Mouse (Mus musculus) heart, embryonic 12.5 days (tissue): ENCODE measurements around the gene Fam219a. TPM values are rescaled to one million over a fixed set of nuclear protein-coding genes. Genes with fewer than 3 reads are reported as not detected.
A peak's percentile ranks its signal among the peaks of the same experiment; 100 is the strongest.

Experiments
- ATAC-seq: fragments of 200-750 bp; cut with Nextera tagmentation; 2 replicates; pipeline ENCODE4 v1.8.0; 2017; ENCODE audit warnings: moderate TSS enrichment, moderate library complexity; ENCODE audit not compliant: insufficient number of reproducible peaks, low FRiP score
- H3K27ac ChIP-seq: fragments of 300-500 bp; sonication (generic); 2 replicates; pipeline ENCODE4 v1.5.1; 2016; ENCODE audit warnings: mild to moderate bottlenecking, moderate library complexity; ENCODE audit not compliant: poor library complexity, severe bottlenecking
- H3K27me3 ChIP-seq: fragments of 300-500 bp; sonication (generic); replicated peaks from 2 replicates; pipeline ENCODE4 v1.6.1; 2016; ENCODE audit warnings: mild to moderate bottlenecking, moderate library complexity
- H3K36me3 ChIP-seq: fragments of 300-500 bp; sonication (generic); 2 replicates; pipeline ENCODE4 v1.6.1; 2016; ENCODE audit warnings: mild to moderate bottlenecking, moderate library complexity
- H3K4me1 ChIP-seq: fragments of 300-500 bp; sonication (generic); replicated peaks from 2 replicates; pipeline ENCODE4 v1.6.1; 2016; ENCODE audit warnings: mild to moderate bottlenecking
- H3K4me2 ChIP-seq: fragments of 300-500 bp; sonication (generic); 2 replicates; pipeline ENCODE4 v1.6.1; 2016; ENCODE audit warnings: mild to moderate bottlenecking, moderate library complexity
- H3K4me3 ChIP-seq: fragments of 300-500 bp; sonication (generic); 2 replicates; pipeline ENCODE4 v1.5.1; 2016; ENCODE audit warnings: mild to moderate bottlenecking
- H3K9ac ChIP-seq: fragments of 300-500 bp; sonication (generic); 2 replicates; pipeline ENCODE4 v1.6.1; 2016; ENCODE audit warnings: mild to moderate bottlenecking, moderate library complexity
- H3K9me3 ChIP-seq: fragments of 300-500 bp; sonication (generic); replicated peaks from 2 replicates; pipeline ENCODE4 v1.6.1; 2016; ENCODE audit warnings: mild to moderate bottlenecking, moderate library complexity
- WGBS: fragments of 180-500 bp; shearing (Covaris S2); methylation state at CpG from one replicate; pipeline ENCODE4 v1.1.7; 2016; 5-methylcytosine and 5-hydroxymethylcytosine counted together
- polyA plus RNA-seq: library from polyadenylated mRNA; unstranded; fragments of >200 nt; fragmentation: Nextera tagmentation; extraction: Ambion mirVana; gene quantifications from 2 replicates; pipeline ENCODE4 v1.2.1, GENCODE M21; 2016

Gene Fam219a
- polyA plus RNA-seq: 2.2 and 2.6 TPM in 2 replicates

DNA sequence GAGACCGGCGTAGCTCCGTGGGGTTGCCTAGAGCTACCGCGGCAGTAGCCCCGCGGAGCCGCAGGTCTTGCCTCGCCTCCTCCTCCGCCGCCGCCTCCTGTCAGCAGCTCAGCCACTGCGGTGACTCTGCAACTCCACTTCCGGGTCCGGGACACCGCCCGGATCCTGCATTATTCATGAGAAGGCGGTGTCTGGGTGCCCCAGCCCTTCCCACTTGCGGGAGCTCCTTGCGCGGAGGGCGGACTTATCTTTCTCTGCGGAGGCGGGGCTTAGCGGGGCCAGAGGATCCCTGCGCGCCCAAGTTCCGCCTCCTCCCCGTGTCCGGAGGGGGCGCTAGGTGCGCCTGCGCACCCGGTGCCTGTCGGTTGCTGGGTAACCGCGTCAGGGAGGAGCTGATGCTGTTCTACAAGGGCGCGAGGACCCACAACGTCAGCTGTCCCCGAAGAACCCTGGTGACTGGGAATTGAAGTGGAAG lies at the start of gene Fam219a, which contains the start of gene Dnaic1:
Gene Fam219a, minus strand, starts transcription at position 128 of the 475 bp plus-strand sequence.
Gene Dnaic1, plus strand, starts transcription at position 365 of the 475 bp plus-strand sequence.
- H3K27me3 ChIP-seq: peaks cover 13% of the 10 kb centered on the region; the same call in 1 of the 2 replicates
- no peaks in the 10 kb centered on the region for H3K9me3 ChIP-seq
- H3K4me3 ChIP-seq: peak within 1 kb of the TSS; percentile 73
- H3K4me1 ChIP-seq: peaks cover 13% of the 10 kb centered on the region
- peak; percentile 96 for ATAC-seq
- WGBS: 0% methylated on average over 41 of the region's 41 CpGs
- H3K4me2 ChIP-seq: peak within 1 kb of the TSS; percentile 96
- H3K27ac ChIP-seq: peak within 1 kb of the TSS; percentile 41
- no peaks in the 10 kb centered on the region for H3K36me3 ChIP-seq
- peak within 1 kb of the TSS; percentile 85 for H3K9ac ChIP-seq

GRCm38 (mm10) chr4:41615661-41616599 lies 46.6 kb upstream of the Fam219a start:
- no peak overlapping the region for H3K4me3 ChIP-seq
- H3K9ac ChIP-seq: no peak overlapping the region
- no peak overlapping the region for H3K27ac ChIP-seq
- 60% methylated on average over 9 of the region's 9 CpGs for WGBS
- H3K4me1 ChIP-seq: no peaks in the 10 kb centered on the region
- H3K9me3 ChIP-seq: no peaks in the 10 kb centered on the region
- H3K27me3 ChIP-seq: peaks cover 6% of the 10 kb centered on the region
- no peak overlapping the region for H3K4me2 ChIP-seq
- no peak for ATAC-seq
- no peaks in the 10 kb centered on the region for H3K36me3 ChIP-seq

- 11% methylated on average over 7 of the region's 7 CpGs for WGBS
- H3K4me3 ChIP-seq: no peak overlapping the region
- no peak overlapping the region for H3K4me2 ChIP-seq
- no peaks in the 10 kb centered on the region for H3K4me1 ChIP-seq
- H3K9me3 ChIP-seq: no peaks in the 10 kb centered on the region
- H3K36me3 ChIP-seq: no peaks in the 10 kb centered on the region
- H3K27me3 ChIP-seq: peaks cover 6% of the 10 kb centered on the region; the same call in 1 of the 2 replicates
- ATAC-seq: no peak
- no peak overlapping the region for H3K27ac ChIP-seq
- no peak overlapping the region for H3K9ac ChIP-seq
Observed at GRCm38 (mm10) chr4:41614156-41614555, 44.8 kb upstream of the Fam219a start.

GRCm38 (mm10) chr4:41612166-41612565 lies 42.8 kb upstream of the Fam219a start:
- H3K9me3 ChIP-seq: no peaks in the 10 kb centered on the region
- ATAC-seq: no peak
- H3K27ac ChIP-seq: no peak overlapping the region
- no peak overlapping the region for H3K4me2 ChIP-seq
- no peak overlapping the region for H3K4me3 ChIP-seq
- no peaks in the 10 kb centered on the region for H3K36me3 ChIP-seq
- peaks cover 6% of the 10 kb centered on the region; the same call in 1 of the 2 replicates for H3K27me3 ChIP-seq
- no peaks in the 10 kb centered on the region for H3K4me1 ChIP-seq
- WGBS: 40% methylated on average over 8 of the region's 8 CpGs
- no peak overlapping the region for H3K9ac ChIP-seq

GRCm38 (mm10) chr4:41610594-41610980 lies 41.2 kb upstream of the Fam219a start:
- Histone ChIP-seq H3K9me3 (no peaks in the 10 kb centered on the region), H3K27me3 (peaks cover 6% of the 10 kb centered on the region; the same call in 1 of the 2 replicates), H3K27ac (no peak overlapping the region), H3K4me1 (no peaks in the 10 kb centered on the region), H3K36me3 (no peaks in the 10 kb centered on the region), H3K4me3 (no peak overlapping the region), H3K9ac (no peak overlapping the region), H3K4me2 (no peak overlapping the region)
- no peak for ATAC-seq
- 47% methylated on average over 6 of the region's 6 CpGs for WGBS

DNA sequence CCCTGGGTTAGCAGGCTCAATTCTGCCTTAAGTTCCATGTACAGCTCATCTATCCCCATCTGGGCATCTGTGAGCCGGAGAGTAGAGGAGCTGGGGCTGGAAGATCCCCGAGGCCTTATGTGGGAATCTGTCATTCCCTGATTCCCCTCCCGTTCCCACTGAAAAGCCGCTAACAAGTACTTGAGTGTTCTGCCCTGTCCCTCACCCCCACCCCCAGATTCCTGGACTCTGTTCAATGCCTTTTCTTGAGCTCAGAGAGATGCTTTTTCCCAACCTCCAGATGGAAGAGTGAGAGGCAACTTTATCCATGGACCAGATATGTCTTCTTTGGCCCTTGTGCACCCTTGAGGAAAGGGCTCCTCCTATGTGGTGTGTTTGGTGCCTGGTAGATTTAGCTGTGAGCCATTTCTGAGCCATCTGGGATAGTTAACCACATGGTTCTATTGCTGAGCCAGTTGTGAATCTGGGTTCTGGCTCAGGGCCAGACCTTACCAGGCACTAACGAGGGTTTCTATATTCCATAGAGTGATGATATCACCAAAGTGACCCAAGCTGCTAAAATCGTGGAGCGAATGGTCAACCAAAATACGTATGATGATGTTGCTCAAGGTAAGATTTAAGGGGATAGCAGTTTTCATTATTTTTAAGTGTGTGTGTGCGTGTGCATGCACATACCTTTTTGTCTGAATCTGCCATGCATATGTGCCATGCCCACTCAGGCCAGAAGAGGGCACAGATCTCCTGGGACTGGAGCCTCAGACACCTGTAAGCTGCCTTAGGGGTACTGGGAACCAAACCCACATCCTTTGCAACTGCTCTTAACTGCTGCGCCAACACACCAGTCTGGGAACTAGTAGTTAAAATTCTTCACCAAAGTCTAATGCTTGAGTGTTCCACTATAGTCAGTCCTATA lies 40.6 kb upstream of the Fam219a start:
- Histone ChIP-seq H3K27me3 (peaks cover 4% of the 10 kb centered on the region; the same call in 1 of the 2 replicates), H3K9ac (no peak overlapping the region), H3K4me3 (no peak overlapping the region), H3K27ac (no peak overlapping the region), H3K4me2 (no peak overlapping the region), H3K9me3 (no peaks in the 10 kb centered on the region), H3K36me3 (no peaks in the 10 kb centered on the region), H3K4me1 (no peaks in the 10 kb centered on the region)
- 75% methylated on average over 10 of the region's 10 CpGs for WGBS
- no peak for ATAC-seq

- Histone ChIP-seq H3K27me3 (peaks cover 18% of the 10 kb centered on the region), H3K4me3 (no peak overlapping the region), H3K4me2 (no peak overlapping the region), H3K27ac (no peak overlapping the region), H3K36me3 (no peaks in the 10 kb centered on the region), H3K4me1 (no peaks in the 10 kb centered on the region), H3K9me3 (no peaks in the 10 kb centered on the region), H3K9ac (no peak overlapping the region)
- ATAC-seq: no peak
- WGBS: 30% methylated on average over 4 of the region's 4 CpGs
Observed at GRCm38 (mm10) chr4:41606784-41607183, 37.4 kb upstream of the Fam219a start.

DNA sequence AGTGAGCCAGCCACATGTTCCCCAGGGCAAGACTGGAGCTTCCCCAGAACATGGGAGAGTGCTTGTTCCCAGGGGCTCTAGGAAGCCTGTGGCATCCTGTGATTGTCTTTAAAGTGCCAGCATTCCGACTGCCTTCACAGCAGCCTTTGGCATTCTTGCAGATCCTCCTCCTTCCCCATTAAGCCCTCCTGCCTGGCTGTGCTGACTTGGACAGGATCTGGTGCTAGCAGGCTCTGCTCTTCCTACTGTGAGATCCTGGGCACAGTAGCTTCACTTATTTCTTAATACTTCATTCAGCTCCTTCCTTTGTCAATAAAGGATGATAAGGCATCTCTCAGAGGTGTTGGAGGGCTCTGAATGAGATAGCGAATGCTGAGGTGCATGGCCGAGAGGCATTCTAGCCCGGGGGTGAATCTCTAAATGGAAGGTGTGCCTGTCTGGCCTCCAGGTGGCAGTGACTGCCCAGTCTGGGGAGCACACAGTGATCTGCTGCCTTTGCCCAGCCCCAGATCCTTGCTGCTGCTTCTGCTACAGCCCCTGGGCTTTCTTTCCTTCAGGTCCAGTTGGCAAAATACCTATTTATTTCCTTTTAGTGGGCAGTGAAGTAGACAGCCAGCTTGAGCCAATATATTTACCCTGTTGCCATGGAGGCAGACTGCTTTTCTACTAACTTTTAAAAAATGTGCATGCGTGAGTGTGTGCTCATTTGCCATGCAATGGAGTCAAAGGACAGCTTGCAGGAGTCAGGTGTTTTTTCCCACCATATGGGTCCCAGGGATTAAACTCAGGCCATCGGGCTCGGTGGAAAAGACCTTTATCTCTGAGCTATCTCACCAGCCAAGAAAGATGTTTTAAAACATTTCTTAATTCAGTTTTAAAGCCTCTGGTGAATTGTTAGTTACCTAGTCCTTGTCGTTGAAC lies 35.4 kb upstream of the Fam219a start:
- H3K36me3 ChIP-seq: no peaks in the 10 kb centered on the region
- no peaks in the 10 kb centered on the region for H3K4me1 ChIP-seq
- no peak overlapping the region for H3K4me3 ChIP-seq
- H3K27ac ChIP-seq: no peak overlapping the region
- no peak overlapping the region for H3K4me2 ChIP-seq
- no peak overlapping the region for H3K9ac ChIP-seq
- ATAC-seq: no peak
- no peaks in the 10 kb centered on the region for H3K9me3 ChIP-seq
- H3K27me3 ChIP-seq: peaks cover 18% of the 10 kb centered on the region
- WGBS: 41% methylated on average over 8 of the region's 8 CpGs

DNA sequence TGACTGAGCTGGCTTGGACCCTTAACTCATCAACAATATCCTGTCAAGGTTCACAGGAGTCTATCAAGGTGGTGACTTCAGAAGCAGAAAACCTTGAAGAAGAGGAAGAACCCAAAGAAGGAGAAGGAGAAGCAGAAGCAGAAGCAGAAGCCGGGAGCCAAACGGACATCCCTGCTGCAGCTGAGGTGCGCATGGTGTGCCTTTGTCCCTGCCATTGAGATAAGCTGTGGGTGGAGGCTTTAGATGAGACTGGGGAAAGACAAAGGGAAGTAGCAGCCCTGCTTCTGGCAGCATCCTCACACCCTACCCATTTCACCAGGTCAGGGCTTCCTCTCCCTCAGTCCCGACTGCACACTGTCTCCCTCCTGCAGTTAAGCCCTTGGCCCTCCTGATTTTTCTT lies 33.5 kb upstream of the Fam219a start:
- H3K4me3 ChIP-seq: no peak overlapping the region
- no peaks in the 10 kb centered on the region for H3K4me1 ChIP-seq
- 55% methylated on average over 4 of the region's 4 CpGs for WGBS
- H3K4me2 ChIP-seq: no peak overlapping the region
- no peaks in the 10 kb centered on the region for H3K36me3 ChIP-seq
- no peaks in the 10 kb centered on the region for H3K9me3 ChIP-seq
- H3K9ac ChIP-seq: no peak overlapping the region
- ATAC-seq: no peak
- peaks cover 27% of the 10 kb centered on the region for H3K27me3 ChIP-seq
- no peak overlapping the region for H3K27ac ChIP-seq

DNA sequence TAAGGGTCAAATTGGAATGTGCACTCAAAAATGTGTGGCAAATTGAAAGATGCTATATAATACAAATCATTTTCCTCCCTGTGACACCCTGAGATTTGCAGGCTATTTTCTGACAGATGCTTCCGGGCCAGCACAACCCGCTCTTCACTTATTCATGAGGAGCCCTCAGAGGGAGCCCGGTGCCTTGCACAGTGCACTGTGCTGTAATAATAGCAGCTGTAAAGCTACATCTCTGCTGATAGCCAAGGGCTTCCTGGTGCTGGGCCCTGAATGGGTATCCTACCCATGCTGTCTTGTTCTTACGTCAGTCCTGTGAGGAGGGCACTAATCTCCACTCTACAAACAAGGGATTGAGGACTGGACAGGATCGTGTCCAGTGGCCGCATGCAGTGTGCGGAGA lies 14.0 kb upstream of the Fam219a start:
- H3K36me3 ChIP-seq: no peaks in the 10 kb centered on the region
- H3K9me3 ChIP-seq: no peaks in the 10 kb centered on the region
- peaks cover 12% of the 10 kb centered on the region for H3K27me3 ChIP-seq
- 71% methylated on average over 7 of the region's 7 CpGs for WGBS
- no peaks in the 10 kb centered on the region for H3K4me1 ChIP-seq
- no peak overlapping the region for H3K4me2 ChIP-seq
- H3K27ac ChIP-seq: no peak overlapping the region
- ATAC-seq: no peak
- H3K4me3 ChIP-seq: no peak overlapping the region
- no peak overlapping the region for H3K9ac ChIP-seq
